Mouse (Mus musculus) gastrocnemius, adult 2 months (tissue): Measurements from ENCODE around the gene Gm498. TPM values are rescaled to one million over a fixed set of nuclear protein-coding genes. Genes with fewer than 3 reads are reported as not detected.

Source experiments
- DNase-seq: peaks from one replicate; pipeline ENCODE4 v3.0.0; 2022
- H3K27ac ChIP-seq: fragments of 200-600 bp; 2 replicates; pipeline ENCODE4 v1.8.1; 2022; ENCODE audit warnings: mild to moderate bottlenecking
- H3K4me3 ChIP-seq: fragments of 200-600 bp; 2 replicates; pipeline ENCODE4 v1.8.1; 2022; ENCODE audit warnings: mild to moderate bottlenecking, moderate library complexity
- CTCF ChIP-seq: fragments of 200-600 bp; IDR thresholded peaks from 2 replicates; pipeline ENCODE4 v1.8.1; 2022; ENCODE audit warnings: antibody characterized with exemption, mild to moderate bottlenecking, moderate library complexity
- intact Hi-C: fragments of 180-260 bp; cut with DNase I; formaldehyde crosslinking; loops from one replicate; pipeline ENCODE4 v1.15.1; 2025
- long read RNA-seq, 2 experiments: library from polyadenylated mRNA; stranded (forward); transcript quantifications; one replicate each; pipeline ENCODE4 v2.0.0; 2021
- total RNA-seq, 2 experiments: library from RNA; stranded (reverse); gene quantifications; 2 replicates each; pipeline ENCODE4 v1.2.3; 2021

The Gm498 gene
- total RNA-seq, result not detected
- long read RNA-seq, experiment 1, result 0 reads
- long read RNA-seq, experiment 2, result 0 reads

GRCm38 (mm10) chr7:143866538-143866937, at the start of gene Gm498:
Gene Gm498, plus strand, starts transcription at chr7:143866838.
- DNase-seq, result no peak
- H3K4me3 ChIP-seq, result no peak within 1 kb of the TSS
- H3K27ac ChIP-seq, result no peak within 1 kb of the TSS
- intact Hi-C loops, result no loop called here
- TF ChIP-seq CTCF, result no peak

- DNase-seq, result no peak
- H3K4me3 ChIP-seq, result no peak overlapping the region
- H3K27ac ChIP-seq, result no peak overlapping the region
- intact Hi-C loops, result no loop called here
- no peak for TF ChIP-seq CTCF
These were observed 47.4 kb upstream of the Gm498 start for GRCm38 (mm10) chr7:143819201-143819600.

GRCm38 (mm10) chr7:143821241-143821640, 45.4 kb upstream of the Gm498 start:
- intact Hi-C loops, result loop anchor here (10.0 kb wide), 1 partner anchor 226 kb away; no protein-coding TSS in a partner anchor
- H3K27ac ChIP-seq, result no peak overlapping the region
- no peak for DNase-seq
- no peak overlapping the region for H3K4me3 ChIP-seq
- no peak for TF ChIP-seq CTCF

- intact Hi-C loops, result loop anchor here (10.0 kb wide), 1 partner anchor 228 kb away; no protein-coding TSS in a partner anchor
- no peak for TF ChIP-seq CTCF
- H3K27ac ChIP-seq, result peak within 1 kb of the TSS; percentile 93
- H3K4me3 ChIP-seq, result peak within 1 kb of the TSS; percentile 89
- DNase-seq, result peak; percentile 100
These were observed 44.0 kb upstream of the Gm498 start, which contains the start of the genes Nadsyn1 and Dhcr7 for GRCm38 (mm10) chr7:143822375-143823265. Gene Nadsyn1, minus strand, starts transcription at chr7:143822849. Gene Dhcr7, plus strand, starts transcription at chr7:143823145.

GRCm38 (mm10) chr7:143823266-143823605, 43.4 kb upstream of the Gm498 start:
- peak; percentile 32 for DNase-seq
- peak overlapping the region; percentile 89 for H3K4me3 ChIP-seq
- intact Hi-C loops, result loop anchor here (10.0 kb wide), 1 partner anchor 228 kb away; no protein-coding TSS in a partner anchor
- peak overlapping the region; percentile 93 for H3K27ac ChIP-seq
- TF ChIP-seq CTCF, result no peak

GRCm38 (mm10) chr7:143826985-143827384, 39.7 kb upstream of the Gm498 start:
- TF ChIP-seq CTCF, result no peak
- Histone ChIP-seq H3K27ac (no peak overlapping the region), H3K4me3 (no peak overlapping the region)
- no peak for DNase-seq
- intact Hi-C loops, result loop anchor here (10.0 kb wide), 1 partner anchor 232 kb away; no protein-coding TSS in a partner anchor

- intact Hi-C loops, result loop anchor here (1.0 to 10.0 kb wide), 2 partner anchors 78 to 235 kb away; no protein-coding TSS in a partner anchor
- Histone ChIP-seq H3K4me3 (peak overlapping the region; percentile 91), H3K27ac (peak overlapping the region; percentile 87)
- DNase-seq, result peak; percentile 96
- peak; percentile 94 for TF ChIP-seq CTCF
These were observed 36.9 kb upstream of the Gm498 start for GRCm38 (mm10) chr7:143829504-143830331.

- DNase-seq, result no peak
- TF ChIP-seq CTCF, result no peak
These were observed 36.2 kb upstream of the Gm498 start for GRCm38 (mm10) chr7:143830399-143830798.

GRCm38 (mm10) chr7:143832196-143832595, 34.4 kb upstream of the Gm498 start:
- no peak overlapping the region for H3K27ac ChIP-seq
- H3K4me3 ChIP-seq, result no peak overlapping the region
- DNase-seq, result no peak
- TF ChIP-seq CTCF, result no peak
- intact Hi-C loops, result no loop called here

More at GRCm38 (mm10) chr7:143830399-143830798, 36.2 kb upstream of the Gm498 start:
- intact Hi-C loops, result no loop called here
- Histone ChIP-seq H3K27ac (peak overlapping the region; percentile 87), H3K4me3 (peak overlapping the region; percentile 91)

GRCm38 (mm10) chr7:143832611-143833010, 34.0 kb upstream of the Gm498 start:
- intact Hi-C loops, result no loop called here
- no peak overlapping the region for H3K4me3 ChIP-seq
- H3K27ac ChIP-seq, result no peak overlapping the region
- no peak for TF ChIP-seq CTCF
- no peak for DNase-seq

GRCm38 (mm10) chr7:143833581-143834190, 33.0 kb upstream of the Gm498 start:
- DNase-seq, result no peak
- H3K27ac ChIP-seq, result no peak overlapping the region
- no peak overlapping the region for H3K4me3 ChIP-seq
- intact Hi-C loops, result no loop called here
- no peak for TF ChIP-seq CTCF

GRCm38 (mm10) chr7:143834316-143834715, 32.3 kb upstream of the Gm498 start:
- intact Hi-C loops, result no loop called here

More at GRCm38 (mm10) chr7:143834316-143834715, 32.3 kb upstream of the Gm498 start:
- no peak for TF ChIP-seq CTCF
- Histone ChIP-seq H3K27ac (no peak overlapping the region), H3K4me3 (no peak overlapping the region)
- no peak for DNase-seq
